Mouse (Mus musculus) limb, embryonic 13.5 days (tissue): ENCODE results near the gene Fiz1. TPM values are rescaled to one million over a fixed set of nuclear protein-coding genes. Genes with fewer than 3 reads are reported as not detected.
"Not testable (repeated sequence)": the region's sequence is repeated elsewhere in the genome, so short reads cannot be mapped to it uniquely, and the experiment has no call there.

ENCODE experiments used
- ATAC-seq: fragments of 200-750 bp; cut with Nextera tagmentation; 2 replicates; pipeline ENCODE4 v1.8.0; 2017; ENCODE audit warnings: low read depth, moderate number of reproducible peaks, moderate TSS enrichment; ENCODE audit not compliant: low FRiP score
- H3K27ac ChIP-seq: fragments of 300-500 bp; sonication (generic); 2 replicates; pipeline ENCODE4 v1.5.1; 2015; ENCODE audit warnings: inconsistent platforms, mild to moderate bottlenecking, moderate library complexity
- H3K27me3 ChIP-seq: fragments of 300-500 bp; sonication (generic); 2 replicates; pipeline ENCODE4 v1.6.1; 2015; ENCODE audit warnings: mild to moderate bottlenecking, inconsistent platforms
- H3K36me3 ChIP-seq: fragments of 300-500 bp; sonication (generic); 2 replicates; pipeline ENCODE4 v1.6.1; 2015; ENCODE audit warnings: inconsistent platforms, mild to moderate bottlenecking, moderate library complexity
- H3K4me1 ChIP-seq: fragments of 300-500 bp; sonication (generic); 2 replicates; pipeline ENCODE4 v1.6.1; 2015; ENCODE audit warnings: inconsistent platforms
- H3K4me2 ChIP-seq: fragments of 300-500 bp; sonication (generic); replicated peaks from 2 replicates; pipeline ENCODE4 v1.6.1; 2015; ENCODE audit warnings: inconsistent platforms, mild to moderate bottlenecking, moderate library complexity
- H3K4me3 ChIP-seq: fragments of 300-500 bp; sonication (generic); 2 replicates; pipeline ENCODE4 v1.5.1; 2015; ENCODE audit warnings: moderate library complexity, mild to moderate bottlenecking, inconsistent platforms
- H3K9ac ChIP-seq: fragments of 300-500 bp; sonication (generic); 2 replicates; pipeline ENCODE4 v1.6.1; 2015; ENCODE audit warnings: mild to moderate bottlenecking, inconsistent platforms
- H3K9me3 ChIP-seq: fragments of 300-500 bp; sonication (generic); 2 replicates; pipeline ENCODE4 v1.6.1; 2016; ENCODE audit warnings: inconsistent platforms
- WGBS: fragments of 180-500 bp; shearing (Covaris S2); methylation state at CpG from one replicate; pipeline ENCODE4 v1.1.7; 2015; 5-methylcytosine and 5-hydroxymethylcytosine counted together
- polyA plus RNA-seq: library from polyadenylated mRNA; unstranded; fragments of >200 nt; fragmentation: Nextera tagmentation; extraction: Ambion mirVana; gene quantifications from 2 replicates; pipeline ENCODE4 v1.2.1, GENCODE M21; 2015

Gene Fiz1
- polyA plus RNA-seq, 1 experiment from 2014 or later: 44.7 TPM

- no peak for ATAC-seq
- 0 out of 2 replicates have a peak, but pooled peaks cover 2% of the 10 kb centered on the region for H3K4me1 ChIP-seq
- H3K4me2 ChIP-seq: no peak overlapping the region
- H3K4me3 ChIP-seq: no peak overlapping the region
- WGBS: 93% methylated on average over 9 of the region's 9 CpGs
- H3K36me3 ChIP-seq: peaks cover 65% of the 10 kb centered on the region
- peaks cover 44% of the 10 kb centered on the region for H3K9me3 ChIP-seq
- no peak overlapping the region for H3K9ac ChIP-seq
- no peak overlapping the region for H3K27ac ChIP-seq
- H3K27me3 ChIP-seq: no peaks in the 10 kb centered on the region
Observed at GRCm38 (mm10) chr7:5036136-5036535, 21.6 kb upstream of the Fiz1 start.

GRCm38 (mm10) chr7:5035628-5036027, 21.1 kb upstream of the Fiz1 start:
- Histone ChIP-seq H3K27ac (no peak overlapping the region), H3K9me3 (peaks cover 49% of the 10 kb centered on the region), H3K27me3 (no peaks in the 10 kb centered on the region), H3K4me3 (no peak overlapping the region), H3K36me3 (peaks cover 68% of the 10 kb centered on the region), H3K4me2 (no peak overlapping the region), H3K4me1 (0 out of 2 replicates have a peak, but pooled peaks cover 2% of the 10 kb centered on the region), H3K9ac (no peak overlapping the region)
- WGBS: 95% methylated on average over 17 of the region's 17 CpGs
- ATAC-seq: no peak

GRCm38 (mm10) chr7:5033818-5034217, 19.3 kb upstream of the Fiz1 start, which contains the start of gene 4632433K11Rik:
Gene 4632433K11Rik (plus strand): TSS chr7:5034118.
- H3K36me3 ChIP-seq: peaks cover 83% of the 10 kb centered on the region
- 95% methylated on average over 3 of the region's 3 CpGs for WGBS
- H3K4me1 ChIP-seq: no peaks in the 10 kb centered on the region
- no peak within 1 kb of the TSS for H3K9ac ChIP-seq
- no peak within 1 kb of the TSS for H3K4me3 ChIP-seq
- no peak for ATAC-seq
- H3K27ac ChIP-seq: 0 out of 2 replicates have a peak within 1 kb of the TSS, but pooled peaks have one; percentile 1
- no peaks in the 10 kb centered on the region for H3K27me3 ChIP-seq
- H3K4me2 ChIP-seq: no peak within 1 kb of the TSS
- peaks cover 67% of the 10 kb centered on the region for H3K9me3 ChIP-seq

GRCm38 (mm10) chr7:5031496-5031895, 17.0 kb upstream of the Fiz1 start:
- WGBS: 81% methylated on average over 43 of the region's 46 CpGs
- Histone ChIP-seq H3K4me3 (no peak overlapping the region), H3K9me3 (peaks cover 66% of the 10 kb centered on the region)

GRCm38 (mm10) chr7:5030554-5031275, 16.2 kb upstream of the Fiz1 start:
- no peak for ATAC-seq
- Histone ChIP-seq H3K4me3 (0 out of 2 replicates have a peak overlapping the region, but pooled peaks have one; percentile 3), H3K4me2 (no peak overlapping the region), H3K27ac (no peak overlapping the region), H3K27me3 (no peaks in the 10 kb centered on the region), H3K9me3 (peaks cover 59% of the 10 kb centered on the region), H3K9ac (no peak overlapping the region), H3K4me1 (no peaks in the 10 kb centered on the region), H3K36me3 (peaks cover 98% of the 10 kb centered on the region)
- 85% methylated on average over 63 of the region's 63 CpGs for WGBS

More at GRCm38 (mm10) chr7:5031496-5031895, 17.0 kb upstream of the Fiz1 start:
- no peak overlapping the region for H3K4me2 ChIP-seq
- no peak overlapping the region for H3K9ac ChIP-seq
- H3K27me3 ChIP-seq: no peaks in the 10 kb centered on the region
- no peak overlapping the region for H3K27ac ChIP-seq
- no peaks in the 10 kb centered on the region for H3K4me1 ChIP-seq
- H3K36me3 ChIP-seq: peaks cover 98% of the 10 kb centered on the region
- ATAC-seq: no peak

GRCm38 (mm10) chr7:5029946-5030345, 15.4 kb upstream of the Fiz1 start:
- H3K4me2 ChIP-seq: no peak overlapping the region
- H3K27ac ChIP-seq: no peak overlapping the region
- H3K4me3 ChIP-seq: no peak overlapping the region
- H3K9me3 ChIP-seq: peaks cover 55% of the 10 kb centered on the region
- no peak overlapping the region for H3K9ac ChIP-seq
- H3K4me1 ChIP-seq: no peaks in the 10 kb centered on the region
- H3K36me3 ChIP-seq: peaks cover 98% of the 10 kb centered on the region
- no peaks in the 10 kb centered on the region for H3K27me3 ChIP-seq
- ATAC-seq: no peak
- WGBS: 90% methylated on average over 21 of the region's 21 CpGs

GRCm38 (mm10) chr7:5029543-5029942, 15.0 kb upstream of the Fiz1 start:
- peaks cover 55% of the 10 kb centered on the region for H3K9me3 ChIP-seq
- H3K4me2 ChIP-seq: no peak overlapping the region
- no peak for ATAC-seq
- H3K4me3 ChIP-seq: no peak overlapping the region
- H3K27me3 ChIP-seq: no peaks in the 10 kb centered on the region
- WGBS: 94% methylated on average over 22 of the region's 22 CpGs
- no peak overlapping the region for H3K27ac ChIP-seq
- H3K9ac ChIP-seq: no peak overlapping the region
- no peaks in the 10 kb centered on the region for H3K4me1 ChIP-seq
- peaks cover 98% of the 10 kb centered on the region for H3K36me3 ChIP-seq

GRCm38 (mm10) chr7:5021197-5021596, 6.7 kb upstream of the Fiz1 start:
- WGBS: 46% methylated on average over 5 of the region's 5 CpGs
- H3K9ac ChIP-seq: peak overlapping the region; percentile 97
- peak overlapping the region; percentile 97 for H3K27ac ChIP-seq
- peaks cover 17% of the 10 kb centered on the region for H3K4me1 ChIP-seq
- peak overlapping the region; percentile 91 for H3K4me2 ChIP-seq
- no peaks in the 10 kb centered on the region for H3K27me3 ChIP-seq
- ATAC-seq: no peak
- H3K36me3 ChIP-seq: peaks cover 62% of the 10 kb centered on the region
- H3K9me3 ChIP-seq: no peaks in the 10 kb centered on the region
- H3K4me3 ChIP-seq: peak overlapping the region; percentile 85

- Histone ChIP-seq H3K4me1 (peaks cover 21% of the 10 kb centered on the region), H3K36me3 (peaks cover 57% of the 10 kb centered on the region), H3K9me3 (no peaks in the 10 kb centered on the region), H3K27me3 (no peaks in the 10 kb centered on the region), H3K4me2 (peak overlapping the region; percentile 91), H3K4me3 (peak overlapping the region; percentile 85), H3K27ac (peak overlapping the region; percentile 97), H3K9ac (peak overlapping the region; percentile 97)
- 0% methylated on average over 10 of the region's 15 CpGs for WGBS
- ATAC-seq: no peak
Observed at GRCm38 (mm10) chr7:5020685-5021084, 6.2 kb upstream of the Fiz1 start.

- Histone ChIP-seq H3K27me3 (no peaks in the 10 kb centered on the region), H3K27ac (peak within 1 kb of the TSS; percentile 97), H3K9ac (peak within 1 kb of the TSS; percentile 97), H3K4me1 (peaks cover 21% of the 10 kb centered on the region), H3K9me3 (no peaks in the 10 kb centered on the region), H3K4me3 (peak within 1 kb of the TSS; percentile 85), H3K36me3 (peaks cover 52% of the 10 kb centered on the region), H3K4me2 (peak within 1 kb of the TSS; percentile 91)
- under 1% methylated on average over 42 of the region's 49 CpGs for WGBS
- peak; percentile 90 for ATAC-seq
Observed at GRCm38 (mm10) chr7:5020000-5020681, 5.6 kb upstream of the Fiz1 start, which contains the start of the genes Zfp865 and Ccdc106. Gene Zfp865 (plus strand): TSS chr7:5020376. Gene Ccdc106 (plus strand): TSS chr7:5020553.

GRCm38 (mm10) chr7:5019576-5019975, 5.1 kb upstream of the Fiz1 start:
- Histone ChIP-seq H3K27ac (peak overlapping the region; percentile 97), H3K9ac (peak overlapping the region; percentile 97), H3K4me1 (peaks cover 21% of the 10 kb centered on the region), H3K4me2 (peak overlapping the region; percentile 91), H3K36me3 (peaks cover 46% of the 10 kb centered on the region), H3K4me3 (peak overlapping the region; percentile 85)
- not testable (repeated sequence) for ATAC-seq, H3K27me3 ChIP-seq, H3K9me3 ChIP-seq
- WGBS: 26% methylated on average over 8 of the region's 8 CpGs

- Histone ChIP-seq H3K4me1 (peaks cover 27% of the 10 kb centered on the region), H3K27me3 (no peaks in the 10 kb centered on the region), H3K9me3 (no peaks in the 10 kb centered on the region), H3K36me3 (peaks cover 33% of the 10 kb centered on the region), H3K9ac (no peak overlapping the region), H3K27ac (no peak overlapping the region), H3K4me3 (no peak overlapping the region), H3K4me2 (no peak overlapping the region)
- no peak for ATAC-seq
- WGBS: 97% methylated on average over 21 of the region's 21 CpGs
Observed at GRCm38 (mm10) chr7:5017931-5018330, 3.4 kb upstream of the Fiz1 start.
